Mouse (Mus musculus) liver, embryonic 14.5 days (tissue): ENCODE results near the gene Ncl. TPM values are rescaled to one million over a fixed set of nuclear protein-coding genes. Genes with fewer than 3 reads are reported as not detected.

ENCODE experiments used
- ATAC-seq: fragments of 200-750 bp; cut with Nextera tagmentation; 2 replicates; pipeline ENCODE4 v1.8.0; 2017; ENCODE audit warnings: moderate number of reproducible peaks, mild to moderate bottlenecking, moderate library complexity; ENCODE audit not compliant: insufficient read depth
- DNase-seq, 3 experiments: peaks; one replicate each; pipeline ENCODE4 v3.0.0-alpha.2; 2012 to 2013; ENCODE audit warnings: low read depth in 3 of 3, low spot score in 3 of 3
- H3K27ac ChIP-seq: fragments of 300-500 bp; sonication (generic); 2 replicates; pipeline ENCODE4 v1.5.1; 2014; ENCODE audit warnings: moderate library complexity, mild to moderate bottlenecking, control low read depth, inconsistent platforms
- H3K27me3 ChIP-seq: fragments of 300-500 bp; sonication (generic); 2 replicates; pipeline ENCODE4 v1.6.1; 2014; ENCODE audit warnings: mild to moderate bottlenecking, low read length, moderate library complexity; ENCODE audit not compliant: control insufficient read depth, insufficient read depth
- H3K36me3 ChIP-seq: fragments of 300-500 bp; sonication (generic); replicated peaks from 2 replicates; pipeline ENCODE4 v1.6.1; 2014; ENCODE audit warnings: low read depth; ENCODE audit not compliant: control insufficient read depth, insufficient read depth
- H3K4me1 ChIP-seq, 2 experiments: fragments of 200-500 bp in 1 of 2; fragments of 300-500 bp in 1 of 2; sonication (generic) in 1 of 2; replicated peaks; 2 replicates each; pipeline ENCODE4 v1.6.1; 2012 to 2014; ENCODE audit warnings: antibody characterized with exemption in 1 of 2, inconsistent platforms in 1 of 2, low read length in 1 of 2; ENCODE audit not compliant: control insufficient read depth in 2 of 2, insufficient read depth in 2 of 2
- H3K4me2 ChIP-seq: fragments of 300-500 bp; sonication (generic); 2 replicates; pipeline ENCODE4 v1.6.1; 2014; ENCODE audit warnings: low read depth, mild to moderate bottlenecking, control low read depth, moderate library complexity
- H3K4me3 ChIP-seq, 2 experiments: fragments of 200-500 bp in 1 of 2; fragments of 300-500 bp in 1 of 2; sonication (generic) in 1 of 2; 2 replicates each; pipeline ENCODE4 v1.5.1; 2012 to 2014; ENCODE audit warnings: low read depth in 2 of 2, low read length in 2 of 2, mild to moderate bottlenecking in 2 of 2, control low read depth in 1 of 2, inconsistent platforms in 1 of 2, moderate library complexity in 1 of 2; ENCODE audit not compliant: insufficient read depth in 1 of 2
- H3K9ac ChIP-seq: fragments of 300-500 bp; sonication (generic); replicated peaks from 2 replicates; pipeline ENCODE4 v1.6.1; 2014; ENCODE audit warnings: mild to moderate bottlenecking, control low read depth, moderate library complexity
- H3K9me3 ChIP-seq: fragments of 300-500 bp; sonication (generic); 2 replicates; pipeline ENCODE4 v1.6.1; 2016; ENCODE audit warnings: low read length, mixed read lengths; ENCODE audit not compliant: control insufficient read depth
- CTCF ChIP-seq: IDR thresholded peaks from 2 replicates; pipeline ENCODE4 v1.5.1; 2016; ENCODE audit warnings: antibody characterized with exemption, low read depth, control low read depth
- EP300 ChIP-seq: IDR thresholded peaks from 2 replicates; pipeline ENCODE4 v1.6.1; 2016; ENCODE audit warnings: antibody characterized with exemption, low read depth
- WGBS: fragments of 180-500 bp; shearing (Covaris S2); extraction: QIAGEN DNeasy Blood & Tissue Kit; methylation state at CpG from one replicate; pipeline ENCODE4 v1.1.7; 2014; ENCODE audit not compliant: insufficient replicate concordance; 5-methylcytosine and 5-hydroxymethylcytosine counted together
- polyA plus RNA-seq, 2 experiments: library from polyadenylated mRNA; depleted of rRNA in 1 of 2; stranded (reverse) in 1 of 2; unstranded in 1 of 2; fragments of >200 nt; fragmentation: Nextera tagmentation in 1 of 2; extraction: Ambion mirVana in 1 of 2; gene quantifications; 2 replicates each; pipeline versions ENCODE4 v1.2.1 to v1.2.3; 2012 to 2014

Ncl gene
- polyA plus RNA-seq, 2 experiments: 192 to 208 TPM

GRCm38 (mm10) chr1:86363671-86364070 is 4.5 kb upstream of the Ncl start:
- H3K4me2 ChIP-seq: no peak overlapping the region
- H3K9me3 ChIP-seq: no peaks in the 10 kb centered on the region
- no peak for DNase-seq
- peaks cover 7 to 18% of the 10 kb centered on the region in 2 experiments for H3K4me1 ChIP-seq
- peak; percentile 75 for TF ChIP-seq CTCF
- no peak for TF ChIP-seq EP300
- H3K4me3 ChIP-seq: no peak overlapping the region
- H3K27ac ChIP-seq: no peak overlapping the region
- H3K27me3 ChIP-seq: no peaks in the 10 kb centered on the region
- ATAC-seq: no peak
- no peaks in the 10 kb centered on the region for H3K36me3 ChIP-seq
- no peak overlapping the region for H3K9ac ChIP-seq
- 14% methylated on average over 6 of the region's 6 CpGs for WGBS

GRCm38 (mm10) chr1:86361852-86362615 is 2.8 kb upstream of the Ncl start:
- ATAC-seq (no peak), DNase-seq (no peak)
- TF ChIP-seq EP300: no peak
- no peak for TF ChIP-seq CTCF
- H3K9ac ChIP-seq: no peak overlapping the region
- H3K36me3 ChIP-seq: peaks cover 9% of the 10 kb centered on the region
- peaks cover 9 to 20% of the 10 kb centered on the region in 2 experiments for H3K4me1 ChIP-seq
- H3K27ac ChIP-seq: no peak overlapping the region
- no peak overlapping the region for H3K4me2 ChIP-seq
- no peaks in the 10 kb centered on the region for H3K27me3 ChIP-seq
- 58% methylated on average over 4 of the region's 4 CpGs for WGBS
- no peak overlapping the region for H3K4me3 ChIP-seq
- H3K9me3 ChIP-seq: no peaks in the 10 kb centered on the region

- Histone ChIP-seq H3K4me2 (peak overlapping the region; percentile 84), H3K27ac (peak overlapping the region; percentile 66), H3K9me3 (no peaks in the 10 kb centered on the region), H3K4me1 (peaks cover 9 to 23% of the 10 kb centered on the region in 2 experiments), H3K4me3 (peak overlapping the region; percentile 93), H3K9ac (peak overlapping the region; percentile 92), H3K36me3 (peaks cover 25% of the 10 kb centered on the region), H3K27me3 (no peaks in the 10 kb centered on the region)
- TF ChIP-seq CTCF: no peak
- TF ChIP-seq EP300: no peak
- WGBS: 8% methylated on average over 12 of the region's 12 CpGs
- ATAC-seq (no peak), DNase-seq (no peak)
Measured at GRCm38 (mm10) chr1:86360441-86360840, 1.2 kb upstream of the Ncl start.

GRCm38 (mm10) chr1:86359798-86360179 is 589 bp upstream of the Ncl start:
- H3K9ac ChIP-seq: peak overlapping the region; percentile 92
- H3K4me2 ChIP-seq: peak overlapping the region; percentile 84
- peaks cover 32% of the 10 kb centered on the region for H3K36me3 ChIP-seq
- no peaks in the 10 kb centered on the region for H3K9me3 ChIP-seq
- DNase-seq (no peak), ATAC-seq (peak; percentile 16)
- H3K4me3 ChIP-seq: peak overlapping the region; percentile 93
- H3K27me3 ChIP-seq: no peaks in the 10 kb centered on the region
- peak overlapping the region; percentile 66 for H3K27ac ChIP-seq
- no peak for TF ChIP-seq EP300
- no peak for TF ChIP-seq CTCF
- H3K4me1 ChIP-seq: peaks cover 9 to 23% of the 10 kb centered on the region in 2 experiments
- WGBS: under 1% methylated on average over 26 of the region's 26 CpGs

- H3K27me3 ChIP-seq: no peaks in the 10 kb centered on the region
- under 1% methylated on average over 41 of the region's 41 CpGs for WGBS
- ATAC-seq: no peak
Measured at GRCm38 (mm10) chr1:86358229-86358905, 833 bp downstream of the Ncl start.

More at GRCm38 (mm10) chr1:86358229-86358905, 833 bp downstream of the Ncl start:
- DNase-seq: no peak
- H3K4me1 ChIP-seq: peaks cover 9 to 21% of the 10 kb centered on the region in 2 experiments
- H3K4me2 ChIP-seq: peak overlapping the region; percentile 87
- TF ChIP-seq EP300 (no peak; the same call in 1 of the 2 replicates), CTCF (no peak)
- H3K9me3 ChIP-seq: no peaks in the 10 kb centered on the region
- peak overlapping the region; percentile 82 to 93 for H3K4me3 ChIP-seq
- H3K27ac ChIP-seq: peak overlapping the region; percentile 91; the same call in 1 of the 2 replicates
- H3K36me3 ChIP-seq: peaks cover 46% of the 10 kb centered on the region
- peak overlapping the region; percentile 88 for H3K9ac ChIP-seq
